Mouse (Mus musculus) E14TG2a.4 (cell line): ENCODE data around the gene Gipc2.

Experiments
- CTCF ChIP-seq: conservative IDR thresholded peaks from 2 replicates; pipeline ENCODE4 v1.5.1; 2014; ENCODE audit warnings: low read length
- NANOG ChIP-seq: IDR thresholded peaks from 2 replicates; pipeline ENCODE4 v1.6.1; 2014; ENCODE audit warnings: borderline replicate concordance, low read length, mixed read lengths

DNA sequence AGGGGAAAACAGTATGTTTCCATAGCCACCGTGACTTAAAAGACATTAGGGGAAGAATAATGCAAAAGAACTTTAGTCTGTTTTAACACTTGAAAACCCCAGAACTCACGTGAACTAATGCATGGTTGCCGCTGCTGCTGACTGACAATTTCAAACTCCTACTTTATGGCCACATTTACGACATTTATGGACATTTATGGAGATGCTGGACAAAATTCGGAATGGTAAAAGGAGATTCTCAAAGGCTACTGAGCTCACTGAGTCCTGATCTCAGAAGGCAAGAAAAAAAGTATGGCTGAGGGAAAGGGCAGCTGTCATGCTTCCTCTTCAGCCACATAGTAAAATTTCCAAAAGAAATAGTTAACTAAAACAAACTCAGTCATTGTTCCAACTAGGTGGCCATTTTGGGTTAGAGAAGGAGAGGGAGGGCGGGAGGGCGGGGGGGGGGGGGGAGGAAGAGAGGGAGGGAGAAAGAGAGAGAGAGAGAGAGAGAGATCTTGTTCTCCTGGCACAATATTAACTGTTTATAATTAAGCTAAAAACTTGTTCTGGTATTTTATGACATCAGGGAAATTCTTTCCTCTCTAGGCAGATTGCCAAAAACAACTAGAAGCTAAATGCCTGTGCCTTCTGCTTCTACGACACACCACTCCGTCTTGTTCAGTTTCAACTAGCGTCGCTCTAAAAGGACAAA lies 26.4 kb upstream of the Gipc2 start:
- TF ChIP-seq CTCF (no peak), NANOG (no peak)
